Mouse (Mus musculus) forebrain, embryonic 16.5 days (tissue): ENCODE data around the gene Acer2. TPM values are rescaled to one million over a fixed set of nuclear protein-coding genes. Genes with fewer than 3 reads are reported as not detected.

ENCODE experiments used
- ATAC-seq: fragments of 200-750 bp; cut with Nextera tagmentation; 2 replicates; pipeline ENCODE4 v1.8.0; 2017; ENCODE audit warnings: mild to moderate bottlenecking, moderate library complexity
- H3K27ac ChIP-seq: fragments of 300-500 bp; sonication (generic); 2 replicates; pipeline ENCODE4 v1.5.1; 2014; ENCODE audit warnings: low read length, control low read depth
- H3K27me3 ChIP-seq: fragments of 300-500 bp; sonication (generic); replicated peaks from 2 replicates; pipeline ENCODE4 v1.6.1; 2014; ENCODE audit warnings: low read length; ENCODE audit not compliant: control insufficient read depth, insufficient read depth
- H3K36me3 ChIP-seq: fragments of 300-500 bp; sonication (generic); 2 replicates; pipeline ENCODE4 v1.6.1; 2014; ENCODE audit not compliant: control insufficient read depth, insufficient read depth
- H3K4me1 ChIP-seq: fragments of 300-500 bp; sonication (generic); replicated peaks from 2 replicates; pipeline ENCODE4 v1.6.1; 2014; ENCODE audit warnings: low read length; ENCODE audit not compliant: control insufficient read depth, insufficient read depth
- H3K4me2 ChIP-seq: fragments of 300-500 bp; sonication (generic); 2 replicates; pipeline ENCODE4 v1.6.1; 2014; ENCODE audit warnings: mild to moderate bottlenecking, low read length, control low read depth
- H3K4me3 ChIP-seq: fragments of 300-500 bp; sonication (generic); replicated peaks from 2 replicates; pipeline ENCODE4 v1.5.1; 2014; ENCODE audit warnings: mild to moderate bottlenecking, low read length, control low read depth
- H3K9ac ChIP-seq: fragments of 300-500 bp; sonication (generic); replicated peaks from 2 replicates; pipeline ENCODE4 v1.6.1; 2014; ENCODE audit warnings: low read depth, low read length, control low read depth
- H3K9me3 ChIP-seq: fragments of 300-500 bp; sonication (generic); 2 replicates; pipeline ENCODE4 v1.6.1; 2016; ENCODE audit warnings: low read length; ENCODE audit not compliant: control insufficient read depth
- WGBS: fragments of 180-500 bp; shearing (Covaris S2); extraction: QIAGEN DNeasy Blood & Tissue Kit; methylation state at CpG from one replicate; pipeline ENCODE4 v1.1.7; 2014; 5-methylcytosine and 5-hydroxymethylcytosine counted together
- polyA plus RNA-seq: library from polyadenylated mRNA; unstranded; fragments of >200 nt; fragmentation: Nextera tagmentation; extraction: Ambion mirVana; gene quantifications from 2 replicates; pipeline ENCODE4 v1.2.1, GENCODE M21; 2015

Acer2 gene
- polyA plus RNA-seq, 1 experiment from 2014 or later = 11.7 TPM

- peaks cover 6% of the 10 kb centered on the region; the same call in 1 of the 2 replicates for H3K9me3 ChIP-seq
- H3K27ac ChIP-seq = no peak overlapping the region
- no peak for ATAC-seq
- 85% methylated on average over 5 of the region's 5 CpGs for WGBS
- H3K36me3 ChIP-seq = no peaks in the 10 kb centered on the region
- H3K4me1 ChIP-seq = no peaks in the 10 kb centered on the region
- H3K27me3 ChIP-seq = no peaks in the 10 kb centered on the region
- no peak overlapping the region for H3K4me2 ChIP-seq
- H3K4me3 ChIP-seq = no peak overlapping the region
- no peak overlapping the region for H3K9ac ChIP-seq
These were observed 103.1 kb downstream of the Acer2 start for GRCm38 (mm10) chr4:86977272-86977671.

Other genes with a start within 250 kb of the Acer2 start
- 37.3 and 43.7 TPM in 2 replicates for gene Plin2, start 204.3 kb upstream of the Acer2 start, polyA plus RNA-seq
- 3.2 and 4.7 TPM in 2 replicates for gene Dennd4c, start 125.8 kb upstream of the Acer2 start, polyA plus RNA-seq
- 371 and 373 TPM in 2 replicates for gene Rps6, start 17.0 kb upstream of the Acer2 start, polyA plus RNA-seq